Mouse (Mus musculus) erythroblast, embryonic 14.5 days (primary cell): ENCODE measurements around the gene Ocel1. TPM values are rescaled to one million over a fixed set of nuclear protein-coding genes. Genes with fewer than 3 reads are reported as not detected.

ENCODE experiments used
- H3K27me3 ChIP-seq: 2 replicates; pipeline ENCODE4 v1.6.1; 2012; ENCODE audit warnings: inconsistent platforms; ENCODE audit not compliant: control insufficient read depth
- H3K36me3 ChIP-seq: 2 replicates; pipeline ENCODE4 v1.6.1; 2012; ENCODE audit warnings: mild to moderate bottlenecking, inconsistent platforms; ENCODE audit not compliant: control insufficient read depth
- H3K4me1 ChIP-seq: 2 replicates; pipeline ENCODE4 v1.6.1; 2012; ENCODE audit warnings: inconsistent platforms; ENCODE audit not compliant: control insufficient read depth
- H3K4me3 ChIP-seq: replicated peaks from 2 replicates; pipeline ENCODE3; 2012; ENCODE audit warnings: moderate library complexity, mild to moderate bottlenecking, inconsistent platforms
- H3K9me3 ChIP-seq: 2 replicates; pipeline ENCODE4 v1.6.1; 2012; ENCODE audit warnings: low read length, inconsistent platforms, mixed read lengths; ENCODE audit not compliant: control insufficient read depth
- GATA1 ChIP-seq: IDR thresholded peaks from 2 replicates; pipeline ENCODE4 v1.6.1; 2012; ENCODE audit warnings: low read length, inconsistent platforms, mixed read lengths
- TAL1 ChIP-seq: IDR thresholded peaks from 3 replicates; pipeline ENCODE4 v1.6.1; 2012; ENCODE audit warnings: low read length, inconsistent platforms, mixed read lengths
- polyA plus RNA-seq: library from polyadenylated mRNA; stranded (reverse); fragments of >175 nt; gene quantifications from 2 replicates; pipeline ENCODE4 v1.2.3, GENCODE M21; 2012

Gene Ocel1
- polyA plus RNA-seq, 1 experiment = 7.5 TPM

DNA sequence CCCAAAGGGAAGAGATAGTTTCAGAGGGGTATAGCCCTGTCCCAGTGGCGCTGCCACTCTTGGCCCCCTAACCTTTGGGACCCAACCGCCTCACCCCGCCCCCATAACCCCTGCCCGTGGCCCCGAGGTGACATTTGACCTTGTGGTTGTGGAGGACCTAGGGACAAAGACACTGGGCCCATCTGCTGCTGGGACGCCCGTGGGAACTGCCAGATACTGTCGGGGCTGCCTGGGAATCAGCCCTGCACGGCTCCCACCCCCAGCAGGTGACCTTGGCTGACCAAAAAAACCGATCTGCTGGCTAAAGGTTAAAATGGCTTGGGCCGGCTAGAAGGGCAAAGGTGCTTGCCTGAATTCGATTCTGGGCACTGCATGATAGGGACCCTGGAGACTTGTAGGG, 12.3 kb downstream of the Ocel1 start:
- no peaks in the 10 kb centered on the region; the same call in 1 of the 2 replicates for H3K36me3 ChIP-seq
- H3K4me1 ChIP-seq = peaks cover 16% of the 10 kb centered on the region
- TF ChIP-seq TAL1 (no peak), GATA1 (no peak)
- H3K4me3 ChIP-seq = no peak overlapping the region
- H3K9me3 ChIP-seq = peaks cover 5% of the 10 kb centered on the region; the same call in 1 of the 2 replicates
- peaks cover 53% of the 10 kb centered on the region for H3K27me3 ChIP-seq

DNA sequence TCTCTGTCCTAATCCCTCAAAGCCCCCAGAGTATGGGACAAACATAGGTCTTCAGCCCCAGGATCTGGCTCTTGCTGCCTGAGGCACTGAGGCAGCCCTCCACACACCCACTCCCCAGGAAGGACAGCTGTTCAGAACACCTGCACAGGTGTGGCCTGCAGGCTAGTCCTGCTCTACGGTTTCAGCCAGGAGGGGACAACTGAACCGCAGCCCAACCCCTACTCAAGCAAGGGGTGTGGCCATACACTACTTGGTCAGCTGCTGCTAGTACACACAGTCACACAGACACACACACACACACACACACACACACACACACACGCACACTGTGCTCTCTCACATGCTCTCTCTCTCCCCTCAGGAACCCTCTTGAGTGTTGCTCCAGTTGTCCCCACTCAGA, 12.8 kb downstream of the Ocel1 start:
- Histone ChIP-seq H3K4me3 (no peak overlapping the region), H3K9me3 (peaks cover 5% of the 10 kb centered on the region; the same call in 1 of the 2 replicates), H3K4me1 (peaks cover 16% of the 10 kb centered on the region), H3K27me3 (peaks cover 48% of the 10 kb centered on the region), H3K36me3 (no peaks in the 10 kb centered on the region)
- TF ChIP-seq TAL1 = no peak
- TF ChIP-seq GATA1 = no peak

DNA sequence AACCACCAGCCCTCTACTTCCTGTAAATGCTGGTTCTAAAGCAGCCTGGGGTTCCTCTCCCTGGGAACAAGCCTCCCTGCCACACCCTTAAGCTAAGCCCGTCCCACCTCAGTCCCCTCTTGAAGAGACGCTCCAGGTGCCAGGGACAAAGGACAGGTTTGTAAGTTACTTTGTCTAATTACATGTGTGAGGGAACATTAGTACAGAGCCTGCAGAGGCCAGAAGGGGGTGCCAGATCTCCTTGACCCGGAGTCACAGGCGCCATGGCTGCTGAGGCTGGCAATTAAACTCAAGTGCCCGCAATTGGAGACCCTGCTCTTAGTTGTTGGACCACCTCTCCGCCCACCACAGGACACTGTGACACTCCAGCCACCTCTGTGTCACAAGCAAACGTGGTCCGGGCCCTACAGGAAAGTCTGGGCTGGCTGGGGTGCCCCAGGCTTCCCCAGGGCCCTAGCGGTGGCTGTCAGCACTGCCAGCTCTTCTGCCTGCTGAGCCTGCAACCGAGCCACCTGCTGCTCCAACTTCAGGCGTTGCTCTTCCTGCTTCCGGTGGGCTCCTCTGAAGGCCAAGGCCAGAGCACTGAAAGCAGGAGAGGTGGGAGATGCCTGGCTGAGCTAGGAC, 14.2 kb downstream of the Ocel1 start:
- Histone ChIP-seq H3K36me3 (no peaks in the 10 kb centered on the region), H3K27me3 (peaks cover 33% of the 10 kb centered on the region), H3K4me3 (no peak overlapping the region), H3K9me3 (peaks cover 5% of the 10 kb centered on the region; the same call in 1 of the 2 replicates), H3K4me1 (peaks cover 16% of the 10 kb centered on the region)
- TF ChIP-seq TAL1 = no peak
- no peak for TF ChIP-seq GATA1

DNA sequence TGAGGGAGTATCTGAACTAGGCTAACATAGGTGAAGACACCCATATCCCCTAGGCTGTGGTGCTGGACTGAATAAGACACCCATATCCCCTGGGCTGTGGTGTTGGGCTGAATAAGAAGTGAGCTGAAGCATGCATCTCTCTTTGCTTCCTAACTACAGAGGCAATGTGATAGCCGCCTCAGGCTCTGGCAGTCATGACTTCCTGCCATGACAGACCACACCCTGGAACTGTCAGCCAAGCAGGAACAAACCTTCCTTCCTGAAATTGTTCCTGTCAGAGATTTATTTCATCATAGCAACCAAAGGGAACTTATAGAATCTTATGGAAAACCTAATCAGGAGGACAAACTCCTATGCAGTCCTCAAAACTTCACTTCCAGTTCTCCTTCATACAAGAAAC, 17.2 kb downstream of the Ocel1 start:
- no peaks in the 10 kb centered on the region for H3K36me3 ChIP-seq
- peaks cover 4% of the 10 kb centered on the region for H3K4me1 ChIP-seq
- peaks cover 7% of the 10 kb centered on the region for H3K27me3 ChIP-seq
- no peak overlapping the region for H3K4me3 ChIP-seq
- no peaks in the 10 kb centered on the region for H3K9me3 ChIP-seq
- TF ChIP-seq TAL1 = no peak
- no peak for TF ChIP-seq GATA1

DNA sequence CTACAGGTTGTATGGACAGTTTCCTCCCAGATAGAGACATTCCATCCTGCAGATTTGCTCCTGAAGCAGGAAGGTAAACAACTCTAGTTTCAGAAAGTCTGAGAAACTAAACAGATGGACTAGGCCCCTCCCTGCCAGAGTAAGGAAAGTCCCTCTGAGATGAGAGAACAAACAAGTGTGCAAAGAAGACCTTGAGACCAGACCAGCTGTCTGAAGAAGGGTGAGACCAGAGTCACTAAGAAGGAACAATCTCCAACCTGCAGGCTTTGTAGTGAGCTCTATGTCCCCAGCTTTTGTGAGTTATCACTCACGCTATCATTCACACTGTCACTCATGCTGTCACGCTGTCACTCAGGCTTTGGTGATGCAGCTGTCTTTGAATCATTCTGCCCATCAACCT, 20.6 kb downstream of the Ocel1 start:
- no peak overlapping the region for H3K4me3 ChIP-seq

DNA sequence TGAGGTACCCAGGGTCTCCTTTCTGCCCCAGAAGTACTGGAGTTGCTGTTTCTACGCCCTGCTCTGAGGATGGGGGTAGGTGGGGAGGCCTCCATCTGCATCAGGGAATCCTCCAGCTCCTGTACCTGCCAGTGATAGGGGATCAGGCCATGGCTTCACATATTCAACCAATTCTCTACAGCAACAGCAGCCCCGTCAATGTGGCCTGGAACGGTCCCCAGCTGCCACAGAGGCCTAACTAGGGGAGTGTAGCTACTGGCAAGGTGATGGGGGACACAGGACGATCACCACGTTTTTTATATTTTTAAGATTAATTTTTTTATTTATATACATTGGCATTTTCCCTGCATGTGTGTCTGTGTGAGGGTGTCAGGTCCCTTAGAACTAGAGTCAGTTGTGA, 21.3 kb downstream of the Ocel1 start:
- H3K4me3 ChIP-seq = no peak overlapping the region
- no peaks in the 10 kb centered on the region for H3K27me3 ChIP-seq
- peaks cover 27% of the 10 kb centered on the region for H3K4me1 ChIP-seq
- H3K9me3 ChIP-seq = no peaks in the 10 kb centered on the region
- no peaks in the 10 kb centered on the region for H3K36me3 ChIP-seq
- TF ChIP-seq GATA1 (no peak), TAL1 (no peak)

More for the DNA sequence above, 20.6 kb downstream of the Ocel1 start:
- Histone ChIP-seq H3K27me3 (no peaks in the 10 kb centered on the region), H3K4me1 (peaks cover 23% of the 10 kb centered on the region), H3K36me3 (no peaks in the 10 kb centered on the region), H3K9me3 (no peaks in the 10 kb centered on the region)
- TF ChIP-seq TAL1 (no peak), GATA1 (no peak)

DNA sequence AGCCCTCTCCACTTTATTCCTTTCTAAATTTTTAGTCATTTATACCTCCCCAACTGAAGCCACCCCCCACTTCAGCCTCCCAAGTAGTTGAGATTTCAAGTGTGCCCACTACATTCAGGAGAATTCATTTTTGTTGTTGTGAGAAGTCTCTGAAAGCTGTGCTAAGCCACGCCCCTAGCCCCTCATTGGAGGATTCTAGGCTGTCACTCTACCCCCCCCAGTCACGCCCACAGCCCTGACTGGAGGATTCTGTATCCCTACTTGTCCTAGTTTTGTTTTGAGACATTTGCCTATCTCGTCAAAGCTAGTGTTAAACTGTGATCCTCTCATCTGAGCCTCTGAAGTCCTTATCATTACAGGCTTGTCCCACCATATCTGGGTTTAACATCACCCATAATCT, 21.8 kb downstream of the Ocel1 start:
- H3K4me1 ChIP-seq = peaks cover 32% of the 10 kb centered on the region
- H3K9me3 ChIP-seq = no peaks in the 10 kb centered on the region
- TF ChIP-seq TAL1 (no peak), GATA1 (no peak)
- H3K27me3 ChIP-seq = no peaks in the 10 kb centered on the region
- H3K4me3 ChIP-seq = no peak overlapping the region
- peaks cover 4% of the 10 kb centered on the region for H3K36me3 ChIP-seq

DNA sequence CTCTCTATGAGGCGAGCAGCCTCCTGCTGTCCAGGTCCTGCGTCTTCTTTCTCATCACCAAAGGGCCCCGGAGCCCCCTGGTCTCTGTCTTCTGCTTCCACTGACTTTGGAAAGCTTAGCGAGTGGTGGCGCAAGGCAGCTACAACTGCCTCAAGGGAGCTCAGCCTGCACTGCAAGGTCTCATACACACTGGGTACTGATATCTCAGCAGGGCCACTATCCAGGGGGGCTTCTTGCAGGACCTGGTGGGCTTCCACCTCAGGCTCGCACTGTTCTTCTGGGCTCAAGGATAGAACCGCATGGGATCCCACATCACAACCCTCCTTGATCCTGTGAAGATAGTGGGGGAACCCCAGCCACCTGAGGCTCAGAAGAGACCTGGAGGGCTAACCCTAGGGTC, 23.4 kb downstream of the Ocel1 start:
- Histone ChIP-seq H3K9me3 (no peaks in the 10 kb centered on the region), H3K36me3 (peaks cover 17% of the 10 kb centered on the region), H3K27me3 (no peaks in the 10 kb centered on the region), H3K4me3 (no peak overlapping the region), H3K4me1 (peaks cover 35% of the 10 kb centered on the region)
- no peak for TF ChIP-seq TAL1
- no peak for TF ChIP-seq GATA1

DNA sequence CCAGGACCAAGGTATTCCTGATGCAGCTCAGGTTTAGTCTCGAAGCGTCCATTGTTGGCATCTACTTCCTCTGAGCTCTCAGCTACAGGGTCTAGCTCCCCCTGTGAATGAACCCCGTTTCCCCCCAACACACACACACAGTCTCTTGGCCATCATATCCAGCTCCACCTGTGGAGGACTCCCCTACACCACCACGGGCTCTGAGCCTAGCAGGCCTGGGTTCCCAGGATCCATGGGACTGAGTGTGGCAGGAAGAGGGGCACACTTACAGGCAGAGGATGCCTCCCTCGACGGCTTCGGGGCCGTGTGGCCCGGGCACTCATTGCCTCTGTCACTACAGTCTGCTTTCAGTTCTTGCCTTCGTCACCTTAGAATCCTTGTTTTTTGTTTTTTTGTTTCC, 24.0 kb downstream of the Ocel1 start:
- Histone ChIP-seq H3K9me3 (no peaks in the 10 kb centered on the region), H3K36me3 (peaks cover 20% of the 10 kb centered on the region), H3K4me3 (no peak overlapping the region), H3K27me3 (no peaks in the 10 kb centered on the region), H3K4me1 (peaks cover 35% of the 10 kb centered on the region)
- TF ChIP-seq GATA1 = no peak
- no peak for TF ChIP-seq TAL1

DNA sequence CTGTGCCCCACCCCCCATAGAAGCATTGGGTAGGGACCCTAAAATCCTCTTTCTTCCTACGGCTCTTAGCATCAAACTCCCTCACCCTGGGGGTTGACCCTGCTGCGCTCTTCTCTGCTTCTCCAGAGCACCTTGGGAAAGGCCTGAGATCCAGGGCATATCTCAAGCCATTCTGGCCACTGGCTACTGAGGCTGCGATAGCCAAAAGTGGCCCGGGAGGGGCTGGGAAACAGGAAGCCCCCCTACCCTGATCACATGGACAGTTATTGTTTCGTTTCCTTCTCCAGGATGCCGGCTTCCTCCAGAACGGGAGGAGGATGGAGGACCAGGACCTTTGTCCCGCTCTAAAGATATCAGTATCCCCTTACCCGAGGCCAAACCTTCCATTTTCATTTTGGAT, 24.5 kb downstream of the Ocel1 start, which contains the start of gene Ushbp1:
TSS of gene Ushbp1 (minus strand) at position 174 of the 400 bp plus-strand sequence.
- H3K27me3 ChIP-seq = no peaks in the 10 kb centered on the region
- H3K36me3 ChIP-seq = peaks cover 24% of the 10 kb centered on the region
- TF ChIP-seq GATA1 = no peak
- no peak for TF ChIP-seq TAL1
- peaks cover 35% of the 10 kb centered on the region for H3K4me1 ChIP-seq
- H3K4me3 ChIP-seq = peak within 1 kb of the TSS; percentile 70
- no peaks in the 10 kb centered on the region for H3K9me3 ChIP-seq
